Mouse (Mus musculus): ENCODE data around the gene Sema6b.

- no peak for TF ChIP-seq TAL1 (IDR thresholded peaks at IDR 0.05; ENCODE audit: low read length)
- no peak for TF ChIP-seq GATA1 (IDR thresholded peaks at IDR 0.05; ENCODE audit: low read length)
These were observed 13.5 kb upstream of the Sema6b start for GRCm38 (mm10) chr17:56153643-56154042.
